Mouse (Mus musculus): ENCODE data around the gene Tox3. TPM values are rescaled to one million over a fixed set of nuclear protein-coding genes. Genes with fewer than 3 reads are reported as not detected.

Tox3 gene
- total RNA-seq, 1 experiment from 2014 or later: not detected

DNA sequence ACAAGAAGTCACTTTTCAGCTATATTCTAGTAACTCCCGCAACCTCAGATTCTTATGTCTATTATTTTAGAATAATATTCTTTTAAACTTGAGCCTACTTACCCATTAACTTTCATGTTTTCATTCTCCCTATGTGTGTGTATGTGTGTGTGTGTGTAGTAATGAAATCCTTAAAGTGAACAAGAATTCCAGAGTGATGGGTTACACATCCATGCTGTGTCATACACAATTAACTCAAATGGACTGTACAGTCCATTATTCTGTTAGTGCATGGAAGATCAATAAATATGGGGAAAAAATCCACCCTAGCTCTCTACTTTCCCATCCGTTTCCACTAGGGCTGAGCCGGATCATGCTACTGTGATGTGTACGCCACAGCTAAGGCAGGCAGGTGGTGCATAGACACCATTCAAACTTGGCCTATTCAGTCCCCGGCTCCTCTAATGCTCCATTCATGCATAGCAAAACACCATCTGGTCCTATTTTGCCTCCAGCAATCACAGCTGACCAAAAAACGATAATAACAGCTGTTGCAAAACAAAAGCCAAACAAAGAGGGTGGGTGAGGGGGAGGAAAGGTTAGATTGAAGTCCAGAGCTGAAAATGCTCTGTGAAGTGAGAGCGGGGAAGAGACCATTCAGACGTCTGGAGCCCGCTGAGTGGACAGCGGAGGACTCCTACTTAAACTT, 103.5 kb downstream of the Tox3 start:
- no peak for ATAC-seq (replicated peaks; ENCODE audit: low read depth, poor library complexity, severe bottlenecking)

DNA sequence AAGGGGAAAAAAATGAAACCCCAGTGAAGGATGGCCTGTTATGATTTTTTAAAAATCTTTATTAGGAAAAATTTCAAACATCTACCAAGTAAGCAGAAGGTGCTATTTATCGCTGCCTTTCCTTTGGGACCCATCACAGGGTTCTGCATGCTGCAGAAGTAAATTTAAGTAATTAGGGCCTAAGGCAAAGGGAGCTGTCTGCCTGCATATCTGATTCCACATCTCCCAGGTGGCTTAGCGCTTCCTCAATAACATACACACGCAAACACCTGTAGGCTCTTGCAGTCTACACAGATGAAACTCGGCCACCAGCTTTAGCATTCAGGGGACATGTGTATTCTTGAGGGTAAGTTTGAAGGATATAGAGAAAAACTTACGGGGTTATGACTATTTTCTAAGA, 104.2 kb downstream of the Tox3 start:
- no peak for ATAC-seq (replicated peaks; ENCODE audit: low read depth, poor library complexity, severe bottlenecking)

DNA sequence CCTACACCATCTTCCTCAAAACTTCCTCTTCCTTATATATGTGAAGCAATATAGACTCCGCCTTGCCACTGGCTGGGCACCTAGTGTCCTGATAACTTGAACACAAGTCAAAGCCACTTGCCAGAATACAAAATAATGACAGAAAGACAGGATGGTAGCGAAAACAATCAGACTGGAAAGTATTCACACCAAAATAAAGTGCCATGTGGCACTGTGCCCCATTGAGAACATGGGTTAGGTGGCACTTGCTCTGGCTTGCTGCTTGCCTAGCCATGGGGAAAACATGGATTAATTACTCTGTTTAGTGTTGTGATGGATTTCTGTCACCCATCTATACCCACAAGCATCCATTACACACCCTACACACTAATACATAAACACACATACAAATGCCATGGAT, 105.8 kb downstream of the Tox3 start:
- ATAC-seq (replicated peaks; ENCODE audit: low read depth, poor library complexity, severe bottlenecking): no peak

GRCm38 (mm10) chr8:90241461-90241860, 106.7 kb downstream of the Tox3 start:
- no peak for ATAC-seq (replicated peaks; ENCODE audit: low read depth, poor library complexity, severe bottlenecking)

DNA sequence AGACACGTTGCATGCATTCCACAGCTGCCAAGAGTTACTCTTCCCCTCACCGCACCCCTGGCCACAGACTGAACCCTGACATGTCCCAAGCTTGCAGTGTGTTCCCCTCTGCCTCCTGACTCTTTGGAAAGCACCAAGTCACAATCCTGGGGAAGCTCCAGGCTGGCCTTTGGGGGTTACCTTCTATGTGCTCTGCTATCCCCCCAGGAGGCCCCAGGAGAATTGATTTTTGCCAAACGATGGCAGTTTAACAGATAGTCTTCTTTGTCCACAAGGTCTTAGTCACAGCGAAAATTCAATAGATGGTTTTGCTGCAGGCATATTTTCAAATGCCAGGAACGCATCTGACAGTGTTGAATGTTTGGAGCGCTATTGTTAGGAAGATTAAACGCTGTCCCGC, 115.6 kb downstream of the Tox3 start:
- ATAC-seq (replicated peaks; ENCODE audit: low read depth, poor library complexity, severe bottlenecking): no peak

DNA sequence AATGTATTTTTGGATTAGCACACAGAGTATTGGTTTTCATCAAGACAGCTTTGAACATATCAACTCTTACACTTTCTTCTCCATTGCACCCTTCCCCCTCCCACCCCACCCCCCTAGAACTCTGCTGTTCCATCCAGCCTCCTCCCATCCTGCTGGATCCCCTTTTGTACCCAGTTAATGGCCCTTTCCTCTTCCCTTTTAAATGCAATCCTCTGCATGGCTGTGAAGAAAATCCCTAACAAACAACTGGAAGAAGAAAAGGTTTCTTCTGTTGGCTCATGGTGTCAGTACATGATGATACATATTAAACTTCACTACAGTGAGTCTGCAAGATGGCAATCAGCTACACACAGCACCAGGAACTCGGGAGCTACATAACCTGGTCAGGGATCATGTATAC, 124.0 kb downstream of the Tox3 start:
- no peak for ATAC-seq (replicated peaks; ENCODE audit: low read depth, poor library complexity, severe bottlenecking)

DNA sequence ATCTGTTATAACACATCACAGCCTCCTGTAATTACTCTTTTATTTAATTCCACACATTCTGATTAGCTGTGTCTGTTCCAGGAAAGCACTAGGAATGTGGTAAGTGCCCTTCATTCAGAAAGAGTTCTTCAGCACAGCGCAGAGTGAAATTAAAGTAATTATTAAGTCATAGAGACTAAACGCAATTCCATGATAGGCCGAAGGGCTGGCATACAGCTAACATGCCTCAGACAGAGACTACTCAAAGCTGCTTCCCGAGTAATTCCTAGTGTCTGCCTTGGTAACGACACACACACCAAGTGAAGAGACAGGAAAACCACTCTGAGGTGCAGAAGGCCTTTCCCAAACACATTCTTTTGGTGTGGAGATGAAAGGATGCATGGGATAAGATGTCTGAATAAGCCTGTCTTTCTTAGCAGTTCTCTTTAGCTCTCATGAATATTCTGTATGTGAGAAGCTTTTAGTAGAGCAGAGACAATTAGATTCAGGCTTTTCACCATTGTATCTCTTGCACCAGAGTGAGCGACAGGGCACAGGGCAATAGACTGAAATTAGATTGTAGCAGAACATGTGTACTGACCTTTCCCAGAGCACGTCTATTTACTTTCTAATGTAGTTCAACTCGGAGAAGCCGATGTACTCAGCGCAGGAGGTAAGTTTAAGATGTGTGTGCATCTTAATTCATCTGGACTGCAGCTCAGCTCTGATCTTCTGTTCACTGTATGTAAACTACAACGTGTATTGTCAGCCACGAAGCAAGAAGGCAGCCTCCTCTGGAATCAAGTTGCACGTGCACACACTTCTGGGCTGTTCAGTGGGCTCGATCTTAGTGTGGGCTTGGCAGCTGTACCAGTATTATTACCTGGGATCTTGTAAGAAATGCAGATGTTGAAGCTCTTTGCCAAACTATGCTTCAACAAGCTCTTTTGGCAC, 138.8 kb downstream of the Tox3 start:
- ATAC-seq (replicated peaks; ENCODE audit: low read depth, poor library complexity, severe bottlenecking): no peak

All from common myeloid progenitor, adult 5-6 weeks (primary cell).